Mouse (Mus musculus) right cerebral cortex, postnatal 10 days (tissue): Measurements from ENCODE around the gene Efcab14.
A peak's percentile ranks its signal among the peaks of the same experiment; 100 is the strongest.

ENCODE experiments used
- DNase-seq, 2 experiments: peaks; one replicate each; pipeline ENCODE4 v3.0.0; 2021; ENCODE audit warnings: low spot score in 2 of 2

Efcab14 gene

GRCm38 (mm10) chr4:115737551-115738041 is at the start of gene Efcab14:
Efcab14 (plus strand) TSS chr4:115737744.
- peak; percentile 98 to 99 for DNase-seq

GRCm38 (mm10) chr4:115701468-115701867 is 36.1 kb upstream of the Efcab14 start:
- DNase-seq = no peak

DNA sequence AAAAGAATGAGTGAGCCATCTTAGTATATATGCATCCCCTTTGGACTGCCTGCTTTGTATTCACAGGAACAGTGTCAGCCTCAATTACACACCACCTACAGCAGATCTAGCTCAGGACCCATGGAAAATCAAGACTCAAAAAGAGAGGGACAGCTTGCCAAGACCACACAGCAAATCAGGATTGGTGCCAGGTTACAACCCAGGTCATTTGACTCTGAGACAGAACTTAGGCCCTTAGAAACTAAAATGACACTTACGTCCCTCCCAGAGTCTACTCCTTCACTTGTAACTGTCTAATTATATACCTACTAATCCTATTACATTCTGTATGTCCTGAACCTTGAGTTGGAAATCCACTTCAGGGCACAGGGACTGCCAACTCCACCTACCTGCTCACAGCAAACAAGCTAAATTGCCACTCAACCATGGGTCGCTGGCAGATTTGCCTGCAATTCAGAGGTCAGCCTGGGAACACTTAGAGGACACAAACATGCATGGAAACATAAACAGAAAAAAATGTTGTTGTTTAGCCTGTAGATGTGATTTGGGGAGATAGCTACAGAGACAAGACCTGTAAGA is 33.5 kb upstream of the Efcab14 start:
- DNase-seq = no peak

GRCm38 (mm10) chr4:115708974-115709593 is 28.5 kb upstream of the Efcab14 start:
- DNase-seq = no peak

DNA sequence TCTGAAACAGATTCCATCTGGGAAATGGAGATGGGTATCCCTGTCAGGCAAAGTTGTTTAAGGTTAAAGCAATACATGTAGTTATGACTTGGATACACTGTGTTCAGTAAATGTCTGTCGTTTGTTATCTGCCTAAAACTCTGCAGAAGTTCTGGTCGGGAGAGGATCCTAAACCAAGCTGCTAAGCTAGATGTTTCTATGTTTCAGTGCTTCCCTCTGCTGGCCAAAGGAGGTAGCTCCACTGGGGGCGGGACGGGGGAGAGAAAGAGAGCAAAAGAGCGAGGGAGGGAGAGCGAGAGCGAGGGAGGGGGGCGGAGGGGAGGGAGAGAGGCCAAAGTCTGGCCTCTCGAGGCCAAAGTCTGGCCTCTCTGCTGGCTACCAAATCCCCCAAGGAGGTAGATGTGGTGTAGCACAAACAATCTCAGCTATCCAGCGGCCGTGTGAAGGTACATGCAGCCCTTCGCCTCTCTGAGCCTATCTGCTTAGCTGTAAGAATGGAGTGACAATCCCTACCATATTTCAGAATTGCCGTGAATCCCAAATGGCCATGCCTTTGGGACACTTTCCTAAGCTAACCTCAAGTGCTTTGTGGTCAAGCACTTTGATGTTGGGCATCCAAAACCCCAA is 27.6 kb upstream of the Efcab14 start:
- peak; percentile 78 to 87 for DNase-seq

DNA sequence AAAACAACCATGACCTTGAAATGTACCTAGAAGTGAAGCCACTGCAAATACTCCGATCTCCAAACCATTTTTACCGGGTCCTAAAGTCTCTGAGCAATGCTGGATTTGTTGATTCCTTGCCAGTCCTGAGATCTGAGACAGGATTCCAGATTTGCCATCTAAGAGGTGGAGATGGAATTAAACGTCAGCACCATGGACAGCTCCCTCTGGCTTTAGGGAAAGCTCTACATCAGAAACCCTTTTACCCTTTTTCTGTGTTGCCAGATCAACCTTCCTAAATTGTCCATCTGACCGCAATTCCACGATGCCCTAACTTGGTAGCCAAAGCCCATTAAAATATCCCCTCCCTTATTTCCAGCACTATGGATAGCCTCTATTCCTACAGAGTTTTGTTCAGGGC is 8.8 kb upstream of the Efcab14 start:
- DNase-seq = no peak

GRCm38 (mm10) chr4:115731588-115732222 is 5.8 kb upstream of the Efcab14 start:
- DNase-seq = peak; percentile 71 to 80

DNA sequence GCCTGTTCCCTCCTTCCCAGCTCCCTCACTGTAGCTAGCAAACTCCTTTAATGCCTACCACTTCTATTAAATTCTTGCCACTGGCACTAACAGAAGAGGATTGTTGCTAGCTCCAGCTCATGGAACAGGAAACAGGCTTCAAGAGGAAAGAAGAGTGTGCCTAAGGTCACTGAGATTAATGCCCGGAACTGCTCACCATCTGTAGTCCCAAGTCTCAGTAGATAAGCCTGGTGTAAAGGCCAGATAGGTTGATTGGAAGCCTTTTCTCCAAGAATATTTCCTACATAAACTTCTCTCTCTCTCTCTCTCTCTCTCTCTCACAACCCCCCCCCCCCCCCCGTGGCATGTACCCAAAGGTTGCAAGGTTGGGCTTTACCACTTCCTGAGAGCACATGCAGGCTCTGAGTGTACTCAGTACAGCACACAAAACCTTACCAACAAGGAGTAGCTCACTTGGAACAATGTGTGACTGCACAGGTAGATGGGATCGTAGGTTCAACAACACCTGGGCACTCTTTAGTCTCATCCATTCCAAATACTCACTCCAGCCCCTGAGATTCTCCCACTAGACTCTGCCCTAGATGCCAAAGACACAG is 5.2 kb upstream of the Efcab14 start:
- no peak for DNase-seq

DNA sequence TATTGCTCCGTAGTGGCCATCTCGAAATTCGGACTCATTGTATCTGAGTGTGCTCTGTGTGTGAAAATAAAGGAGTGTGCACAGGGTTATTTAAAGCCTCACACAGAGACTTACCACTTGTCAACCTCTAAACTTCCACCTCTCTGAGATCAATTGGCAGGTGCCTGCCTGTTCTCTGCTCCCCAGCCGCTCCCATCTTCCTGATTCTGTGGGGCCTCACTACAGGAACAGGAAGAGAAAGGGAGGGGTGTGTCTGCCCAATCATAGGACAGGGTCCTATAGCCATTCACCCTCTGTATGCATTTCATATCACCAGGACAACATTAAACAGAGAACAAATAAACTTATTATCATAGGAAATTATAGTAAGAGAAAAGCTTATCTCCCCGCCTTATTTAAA is 3.8 kb upstream of the Efcab14 start:
- no peak for DNase-seq

GRCm38 (mm10) chr4:115734867-115735266 is 2.7 kb upstream of the Efcab14 start:
- no peak for DNase-seq

DNA sequence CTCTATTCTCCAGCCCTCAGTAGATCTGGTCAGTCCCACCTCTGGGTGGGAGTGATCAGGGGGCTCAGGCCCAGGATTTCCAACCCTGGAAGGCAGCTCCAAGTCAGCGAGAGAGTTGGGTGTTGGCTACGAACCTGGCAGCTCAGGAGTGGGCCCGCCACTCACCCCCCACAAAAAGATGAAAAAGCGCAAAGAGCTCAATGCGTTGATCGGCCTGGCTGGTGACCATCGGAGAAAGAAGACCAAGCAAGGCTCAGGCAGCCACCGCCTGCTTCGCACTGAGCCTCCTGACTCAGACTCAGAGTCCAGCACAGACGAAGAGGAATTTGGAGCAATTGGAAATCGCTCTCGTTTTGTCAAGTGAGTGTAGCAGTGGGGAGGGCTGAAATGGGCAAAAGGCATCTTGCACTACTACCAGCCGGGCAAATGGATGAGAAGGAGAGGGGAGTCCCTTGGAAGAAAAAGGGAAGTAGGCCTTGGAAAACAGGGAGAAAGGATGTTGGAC is 989 bp downstream of the Efcab14 start:
- DNase-seq = no peak

GRCm38 (mm10) chr4:115742658-115743057 is 5.1 kb downstream of the Efcab14 start:
- DNase-seq = no peak

GRCm38 (mm10) chr4:115743096-115743495 is 5.6 kb downstream of the Efcab14 start:
- no peak for DNase-seq

DNA sequence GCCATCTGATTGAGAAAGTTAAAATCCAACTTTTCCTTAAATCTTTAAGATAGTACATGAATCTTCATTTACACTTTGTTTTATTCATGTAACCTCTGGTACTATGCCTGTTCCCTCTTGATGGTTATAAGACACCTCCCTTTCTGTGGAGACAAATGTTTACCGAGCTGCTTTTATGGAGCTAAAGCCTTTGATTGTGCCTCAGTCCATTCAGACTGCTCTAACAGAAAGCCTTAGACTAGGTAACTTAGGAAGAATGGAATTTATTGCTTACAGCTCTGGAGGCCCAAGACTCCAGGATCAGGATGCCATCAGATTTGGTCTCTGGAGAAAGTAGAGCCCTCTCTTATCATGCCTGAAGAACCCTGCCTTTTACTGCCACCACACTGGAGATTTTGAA is 10.6 kb downstream of the Efcab14 start:
- DNase-seq = no peak

GRCm38 (mm10) chr4:115749336-115749735 is 11.8 kb downstream of the Efcab14 start:
- no peak for DNase-seq

DNA sequence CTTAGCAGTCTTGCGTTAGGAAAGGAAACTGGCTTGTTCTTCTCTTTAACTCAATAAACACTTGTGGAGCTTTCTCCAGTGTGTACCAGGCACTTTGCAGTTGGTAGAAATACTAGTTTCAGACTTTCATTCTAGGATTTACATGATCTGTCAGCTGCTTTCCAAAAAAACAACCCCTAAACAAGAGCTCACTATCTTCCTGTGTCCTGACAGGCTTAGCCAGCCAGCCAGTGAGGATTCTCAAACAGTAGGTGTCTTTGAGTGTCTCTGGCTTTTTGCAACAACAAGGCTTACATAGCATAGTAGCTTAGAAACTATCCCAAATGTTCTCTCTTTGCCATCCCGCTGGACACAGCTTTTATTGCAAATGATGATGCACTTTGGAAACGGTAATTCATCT is 16.6 kb downstream of the Efcab14 start:
- DNase-seq = no peak

GRCm38 (mm10) chr4:115754851-115755250 is 17.3 kb downstream of the Efcab14 start:
- no peak for DNase-seq

- peak in 1 of 2 experiments; percentile 46 for DNase-seq
Measured at GRCm38 (mm10) chr4:115761206-115761605, 23.7 kb downstream of the Efcab14 start.

- DNase-seq = no peak
Measured at GRCm38 (mm10) chr4:115764581-115764980, 27.0 kb downstream of the Efcab14 start.

DNA sequence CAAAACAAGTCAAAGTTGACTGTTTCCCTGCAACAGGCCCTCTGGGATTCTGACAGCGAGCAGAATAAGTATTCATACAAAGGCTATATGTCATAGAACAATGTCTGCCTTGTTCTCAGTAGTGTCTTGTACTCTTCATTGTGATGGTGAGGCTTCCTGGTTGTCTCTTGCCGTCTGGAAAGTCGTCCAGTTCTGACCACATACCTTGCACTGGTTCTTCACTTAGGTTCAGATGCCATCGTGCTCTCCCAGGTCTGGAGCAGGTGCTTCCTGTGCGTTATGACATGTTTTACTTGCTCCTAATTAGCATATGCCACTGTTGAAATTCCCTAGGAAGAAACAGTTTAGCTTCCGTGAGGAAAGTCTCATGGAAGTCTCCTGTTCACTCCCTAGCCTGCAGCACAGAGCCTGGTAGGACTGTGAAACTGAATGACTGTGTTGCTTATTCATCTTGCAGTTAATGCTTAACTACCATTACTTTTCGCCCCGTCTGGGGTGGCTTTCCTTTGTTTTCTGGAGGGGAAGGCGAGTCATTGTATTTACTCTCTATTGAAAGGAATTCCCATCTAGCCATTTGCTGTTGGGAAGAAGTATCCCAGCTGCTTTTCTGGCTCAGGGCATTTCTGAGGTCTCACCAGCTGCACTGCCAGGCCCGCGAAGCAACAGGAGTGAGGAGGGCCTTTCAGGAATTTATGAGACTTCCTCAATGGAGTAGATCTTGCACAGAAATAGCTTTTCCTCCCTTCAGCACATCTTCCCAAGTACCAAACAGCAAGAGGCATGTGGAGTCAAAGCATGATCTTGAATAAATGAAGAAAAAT is 30.3 kb downstream of the Efcab14 start:
- DNase-seq = no peak

DNA sequence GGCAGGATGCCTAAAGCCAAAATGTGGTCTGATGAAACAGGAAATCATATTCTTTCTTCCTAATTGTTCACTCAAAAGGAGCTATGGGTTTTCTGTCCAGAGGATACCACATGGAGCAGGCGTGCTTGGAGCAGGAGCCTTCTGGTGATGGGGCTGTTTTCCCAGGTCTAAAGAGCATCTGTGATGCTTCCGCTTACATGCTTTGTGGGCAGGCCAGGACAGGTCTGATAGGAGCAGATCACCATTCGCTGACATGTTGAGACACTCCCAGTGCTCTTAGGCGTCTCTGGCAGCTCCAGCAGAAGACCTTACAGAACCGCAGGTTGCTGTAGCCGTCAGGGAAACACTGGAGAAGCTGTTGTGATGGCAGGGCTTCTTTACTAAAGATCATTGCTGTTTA is 37.5 kb downstream of the Efcab14 start:
- DNase-seq = no peak
